Mouse (Mus musculus) erythroblast, embryonic 14.5 days (primary cell): ENCODE data around the gene Car8. TPM values are rescaled to one million over a fixed set of nuclear protein-coding genes. Genes with fewer than 3 reads are reported as not detected.
A peak's percentile ranks its signal among the peaks of the same experiment; 100 is the strongest.

ENCODE experiments used
- H3K27me3 ChIP-seq: 2 replicates; pipeline ENCODE4 v1.6.1; 2012; ENCODE audit warnings: inconsistent platforms; ENCODE audit not compliant: control insufficient read depth
- H3K36me3 ChIP-seq: 2 replicates; pipeline ENCODE4 v1.6.1; 2012; ENCODE audit warnings: mild to moderate bottlenecking, inconsistent platforms; ENCODE audit not compliant: control insufficient read depth
- H3K4me1 ChIP-seq: 2 replicates; pipeline ENCODE4 v1.6.1; 2012; ENCODE audit warnings: inconsistent platforms; ENCODE audit not compliant: control insufficient read depth
- H3K4me3 ChIP-seq: replicated peaks from 2 replicates; pipeline ENCODE3; 2012; ENCODE audit warnings: moderate library complexity, mild to moderate bottlenecking, inconsistent platforms
- H3K9me3 ChIP-seq: 2 replicates; pipeline ENCODE4 v1.6.1; 2012; ENCODE audit warnings: low read length, inconsistent platforms, mixed read lengths; ENCODE audit not compliant: control insufficient read depth
- GATA1 ChIP-seq: IDR thresholded peaks from 2 replicates; pipeline ENCODE4 v1.6.1; 2012; ENCODE audit warnings: low read length, inconsistent platforms, mixed read lengths
- TAL1 ChIP-seq: IDR thresholded peaks from 3 replicates; pipeline ENCODE4 v1.6.1; 2012; ENCODE audit warnings: low read length, inconsistent platforms, mixed read lengths
- polyA plus RNA-seq: library from polyadenylated mRNA; stranded (reverse); fragments of >175 nt; gene quantifications from 2 replicates; pipeline ENCODE4 v1.2.3, GENCODE M21; 2012

Gene Car8
- not detected in 2 replicates for polyA plus RNA-seq

GRCm38 (mm10) chr4:8238560-8239305 lies at the start of gene Car8:
TSS of gene Car8 (minus strand) at chr4:8239041.
- H3K4me3 ChIP-seq, result peak within 1 kb of the TSS; percentile 61
- H3K36me3 ChIP-seq, result no peaks in the 10 kb centered on the region
- no peak for TF ChIP-seq GATA1
- peaks cover 16% of the 10 kb centered on the region for H3K27me3 ChIP-seq
- H3K4me1 ChIP-seq, result peaks cover 3% of the 10 kb centered on the region; the same call in 1 of the 2 replicates
- H3K9me3 ChIP-seq, result no peaks in the 10 kb centered on the region

GRCm38 (mm10) chr4:8284934-8285333 lies 46.1 kb upstream of the Car8 start:
- Histone ChIP-seq H3K27me3 (no peaks in the 10 kb centered on the region), H3K4me1 (no peaks in the 10 kb centered on the region), H3K4me3 (no peak overlapping the region), H3K36me3 (no peaks in the 10 kb centered on the region), H3K9me3 (no peaks in the 10 kb centered on the region)
- no peak for TF ChIP-seq TAL1
- TF ChIP-seq GATA1, result no peak

GRCm38 (mm10) chr4:8278159-8278558 lies 39.3 kb upstream of the Car8 start:
- Histone ChIP-seq H3K4me3 (no peak overlapping the region), H3K36me3 (no peaks in the 10 kb centered on the region), H3K9me3 (no peaks in the 10 kb centered on the region), H3K4me1 (no peaks in the 10 kb centered on the region), H3K27me3 (no peaks in the 10 kb centered on the region)
- no peak for TF ChIP-seq TAL1
- TF ChIP-seq GATA1, result no peak

GRCm38 (mm10) chr4:8249805-8250204 lies 11.0 kb upstream of the Car8 start:
- Histone ChIP-seq H3K27me3 (no peaks in the 10 kb centered on the region), H3K4me3 (no peak overlapping the region), H3K9me3 (no peaks in the 10 kb centered on the region), H3K4me1 (no peaks in the 10 kb centered on the region), H3K36me3 (no peaks in the 10 kb centered on the region)
- TF ChIP-seq GATA1 (no peak), TAL1 (no peak)

- no peaks in the 10 kb centered on the region for H3K36me3 ChIP-seq
- no peak for TF ChIP-seq GATA1
- TF ChIP-seq TAL1, result no peak
These were observed 6.7 kb upstream of the Car8 start for GRCm38 (mm10) chr4:8245495-8246063.

GRCm38 (mm10) chr4:8245062-8245461 lies 6.2 kb upstream of the Car8 start:
- no peak for TF ChIP-seq GATA1
- no peak for TF ChIP-seq TAL1
- H3K36me3 ChIP-seq, result no peaks in the 10 kb centered on the region
- no peaks in the 10 kb centered on the region for H3K9me3 ChIP-seq
- no peaks in the 10 kb centered on the region for H3K27me3 ChIP-seq
- no peaks in the 10 kb centered on the region for H3K4me1 ChIP-seq
- no peak overlapping the region for H3K4me3 ChIP-seq

More at GRCm38 (mm10) chr4:8245495-8246063, 6.7 kb upstream of the Car8 start:
- no peak overlapping the region for H3K4me3 ChIP-seq
- H3K9me3 ChIP-seq, result no peaks in the 10 kb centered on the region
- H3K27me3 ChIP-seq, result no peaks in the 10 kb centered on the region
- no peaks in the 10 kb centered on the region for H3K4me1 ChIP-seq

- TF ChIP-seq GATA1 (no peak), TAL1 (no peak)
- Histone ChIP-seq H3K4me3 (no peak overlapping the region), H3K36me3 (no peaks in the 10 kb centered on the region), H3K4me1 (peaks cover 3% of the 10 kb centered on the region; the same call in 1 of the 2 replicates), H3K9me3 (no peaks in the 10 kb centered on the region), H3K27me3 (peaks cover 16% of the 10 kb centered on the region)
These were observed 858 bp upstream of the Car8 start for GRCm38 (mm10) chr4:8239699-8240098.

GRCm38 (mm10) chr4:8239306-8239670 lies 447 bp upstream of the Car8 start:
- no peak for TF ChIP-seq GATA1
- no peak for TF ChIP-seq TAL1
- no peaks in the 10 kb centered on the region for H3K36me3 ChIP-seq
- peaks cover 16% of the 10 kb centered on the region for H3K27me3 ChIP-seq
- peaks cover 3% of the 10 kb centered on the region; the same call in 1 of the 2 replicates for H3K4me1 ChIP-seq
- H3K4me3 ChIP-seq, result peak overlapping the region; percentile 61
- no peaks in the 10 kb centered on the region for H3K9me3 ChIP-seq

- Histone ChIP-seq H3K9me3 (no peaks in the 10 kb centered on the region), H3K4me1 (no peaks in the 10 kb centered on the region), H3K27me3 (no peaks in the 10 kb centered on the region), H3K36me3 (no peaks in the 10 kb centered on the region), H3K4me3 (no peak overlapping the region)
- TF ChIP-seq GATA1 (no peak), TAL1 (no peak)
These were observed 6.3 kb downstream of the Car8 start for GRCm38 (mm10) chr4:8232393-8233111.
